Mouse (Mus musculus) subcutaneous adipose tissue, adult 2 months (tissue): ENCODE results near the gene Cenph. TPM values are rescaled to one million over a fixed set of nuclear protein-coding genes. Genes with fewer than 3 reads are reported as not detected.

Experiments
- polyA plus RNA-seq: library from polyadenylated mRNA; depleted of rRNA; stranded (reverse); fragments of >200 nt; gene quantifications from 2 replicates; pipeline ENCODE4 v1.2.3, GENCODE M21; 2012; ENCODE audit warnings: low replicate concordance; rRNA removed

Gene Cenph
- 1.5 TPM in 1 of 2 replicates, not detected in the other for polyA plus RNA-seq

GRCm38 (mm10) chr13:100775252-100776055 lies at the start of gene Cenph:
Gene Cenph, minus strand, starts transcription at chr13:100775899.

DNA sequence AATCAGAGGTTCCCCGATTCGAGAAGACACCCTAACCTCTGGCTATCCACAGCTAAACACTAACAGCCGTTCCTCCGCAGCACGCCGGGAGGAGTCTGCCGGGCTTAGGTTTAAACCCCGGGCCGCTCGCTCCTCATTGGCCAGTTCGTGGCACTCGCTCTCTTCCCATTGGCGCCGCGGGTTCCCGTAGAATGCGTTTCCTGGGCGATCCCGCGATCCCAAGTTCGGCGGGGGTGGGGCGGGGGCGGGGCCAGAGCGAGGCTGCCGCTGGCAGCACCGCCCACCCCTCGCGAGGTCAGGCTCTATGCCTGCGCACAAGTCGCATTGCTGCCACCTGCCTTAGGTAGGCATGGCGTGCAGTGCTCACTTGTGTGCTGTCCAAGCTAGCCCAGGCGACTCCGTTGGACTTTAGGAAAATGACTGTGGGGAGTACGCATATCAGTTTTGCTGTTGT lies 10.7 kb upstream of the Cenph start, which contains the start of gene Ccnb1:
Gene Ccnb1 (minus strand): TSS at position 157 of the 454 bp plus-strand sequence.

GRCm38 (mm10) chr13:100744036-100744744 lies 31.5 kb downstream of the Cenph start, which contains the start of gene Mrps36:
Gene Mrps36, minus strand, starts transcription at chr13:100744659.

DNA sequence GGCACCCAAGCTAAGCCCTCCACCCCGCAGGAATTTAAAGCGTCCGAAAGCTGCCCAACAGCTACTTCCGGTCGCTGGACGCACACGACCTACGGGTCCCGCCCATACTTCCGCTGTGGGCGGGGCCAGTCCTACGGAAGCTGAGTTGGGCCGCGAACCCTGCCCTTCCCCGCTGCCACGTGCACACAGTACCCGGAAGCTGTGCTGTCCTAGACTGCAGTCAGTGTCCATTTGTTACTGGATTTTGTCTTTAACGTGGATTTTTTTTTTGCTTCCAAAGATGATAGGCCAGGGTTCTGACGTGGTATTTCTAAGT lies 44.9 kb downstream of the Cenph start, which contains the start of gene Cdk7:
Gene Cdk7 (minus strand): TSS at position 79 of the 316 bp plus-strand sequence.

Other genes with a start within 250 kb of the Cenph start
- gene Ocln, start 223.2 kb downstream of the Cenph start, polyA plus RNA-seq = 0.06 and 7.9 TPM in 2 replicates
- 0.54 and 8.4 TPM in 2 replicates for gene Marveld2, start 158.9 kb downstream of the Cenph start, polyA plus RNA-seq
- 57.2 and 60.9 TPM in 2 replicates for gene Ak6, start 124.9 kb downstream of the Cenph start, polyA plus RNA-seq
- 5.6 and 5.7 TPM in 2 replicates for gene Rad17, start 124.8 kb downstream of the Cenph start, polyA plus RNA-seq
- gene Taf9, start 124.3 kb downstream of the Cenph start, polyA plus RNA-seq = 2.7 and 2.9 TPM in 2 replicates
- gene Ccdc125, start 106.2 kb downstream of the Cenph start, polyA plus RNA-seq = 2.5 and 3.3 TPM in 2 replicates
- gene Cdk7, start 45.0 kb downstream of the Cenph start, polyA plus RNA-seq = 15.5 and 21.8 TPM in 2 replicates
- 49.5 and 76.6 TPM in 2 replicates for gene Mrps36, start 31.2 kb downstream of the Cenph start, polyA plus RNA-seq
- gene Ccnb1, start 10.7 kb upstream of the Cenph start, polyA plus RNA-seq = 1.7 and 14.2 TPM in 2 replicates
- gene Slc30a5, start 57.5 kb upstream of the Cenph start, polyA plus RNA-seq = 21.5 and 32.6 TPM in 2 replicates